Mouse (Mus musculus) liver, embryonic 16.5 days (tissue): ENCODE measurements around the gene Npas3. TPM values are rescaled to one million over a fixed set of nuclear protein-coding genes. Genes with fewer than 3 reads are reported as not detected.

Source experiments
- ATAC-seq: fragments of 200-750 bp; cut with Nextera tagmentation; 2 replicates; pipeline ENCODE4 v1.8.0; 2017; ENCODE audit warnings: low read depth, mild to moderate bottlenecking, moderate number of reproducible peaks, moderate library complexity
- H3K27ac ChIP-seq: fragments of 300-500 bp; sonication (generic); 2 replicates; pipeline ENCODE4 v1.5.1; 2014; ENCODE audit warnings: mild to moderate bottlenecking, low read length
- H3K27me3 ChIP-seq: fragments of 300-500 bp; sonication (generic); 2 replicates; pipeline ENCODE4 v1.6.1; 2014; ENCODE audit warnings: low read depth, low read length, mixed read lengths; ENCODE audit not compliant: control insufficient read depth, insufficient read depth
- H3K36me3 ChIP-seq: fragments of 300-500 bp; sonication (generic); 2 replicates; pipeline ENCODE4 v1.6.1; 2014; ENCODE audit warnings: mild to moderate bottlenecking; ENCODE audit not compliant: control insufficient read depth, insufficient read depth
- H3K4me1 ChIP-seq: fragments of 300-500 bp; sonication (generic); 2 replicates; pipeline ENCODE4 v1.6.1; 2014; ENCODE audit warnings: low read depth, low read length, mixed read lengths; ENCODE audit not compliant: control insufficient read depth
- H3K4me2 ChIP-seq: fragments of 300-500 bp; sonication (generic); 2 replicates; pipeline ENCODE4 v1.6.1; 2014; ENCODE audit warnings: low read depth, low read length, mixed read lengths
- H3K4me3 ChIP-seq: fragments of 300-500 bp; sonication (generic); 2 replicates; pipeline ENCODE4 v1.5.1; 2014; ENCODE audit warnings: low read depth, mild to moderate bottlenecking, low read length
- H3K9ac ChIP-seq: fragments of 300-500 bp; sonication (generic); 2 replicates; pipeline ENCODE4 v1.6.1; 2014; ENCODE audit warnings: low read depth, low read length
- H3K9me3 ChIP-seq: fragments of 300-500 bp; sonication (generic); replicated peaks from 2 replicates; pipeline ENCODE4 v1.6.1; 2016; ENCODE audit warnings: low read length; ENCODE audit not compliant: control insufficient read depth
- WGBS: fragments of 180-500 bp; shearing (Covaris S2); extraction: QIAGEN DNeasy Blood & Tissue Kit; methylation state at CpG from one replicate; pipeline ENCODE4 v1.1.7; 2014; ENCODE audit not compliant: insufficient replicate concordance; 5-methylcytosine and 5-hydroxymethylcytosine counted together
- polyA plus RNA-seq: library from polyadenylated mRNA; unstranded; fragments of >200 nt; fragmentation: Nextera tagmentation; extraction: Ambion mirVana; gene quantifications from 2 replicates; pipeline ENCODE4 v1.2.1, GENCODE M21; 2015

Npas3 gene
- polyA plus RNA-seq, 1 experiment from 2014 or later: 0.12 TPM

- Histone ChIP-seq H3K36me3 (no peaks in the 10 kb centered on the region), H3K4me2 (no peak overlapping the region), H3K4me1 (no peaks in the 10 kb centered on the region), H3K27me3 (no peaks in the 10 kb centered on the region), H3K9ac (no peak overlapping the region), H3K9me3 (no peaks in the 10 kb centered on the region), H3K27ac (no peak overlapping the region), H3K4me3 (no peak overlapping the region)
- WGBS: 55% methylated on average over 4 of the region's 4 CpGs
- no peak for ATAC-seq
Measured at GRCm38 (mm10) chr12:53416096-53416495, 167.6 kb downstream of the Npas3 start.

- Histone ChIP-seq H3K9me3 (no peaks in the 10 kb centered on the region), H3K4me1 (no peaks in the 10 kb centered on the region), H3K36me3 (no peaks in the 10 kb centered on the region), H3K4me3 (no peak overlapping the region), H3K4me2 (no peak overlapping the region), H3K9ac (no peak overlapping the region), H3K27ac (no peak overlapping the region), H3K27me3 (no peaks in the 10 kb centered on the region)
- 56% methylated on average over 4 of the region's 4 CpGs for WGBS
- ATAC-seq: no peak
Measured at GRCm38 (mm10) chr12:53421701-53422100, 173.2 kb downstream of the Npas3 start.

GRCm38 (mm10) chr12:53423631-53424030 is 175.2 kb downstream of the Npas3 start:
- no peak for ATAC-seq
- Histone ChIP-seq H3K4me3 (no peak overlapping the region), H3K9ac (no peak overlapping the region), H3K9me3 (no peaks in the 10 kb centered on the region), H3K4me1 (no peaks in the 10 kb centered on the region), H3K27ac (no peak overlapping the region), H3K36me3 (no peaks in the 10 kb centered on the region), H3K27me3 (no peaks in the 10 kb centered on the region), H3K4me2 (no peak overlapping the region)
- 45% methylated on average over 2 of the region's 2 CpGs for WGBS

GRCm38 (mm10) chr12:53426006-53426405 is 177.5 kb downstream of the Npas3 start:
- ATAC-seq: no peak
- no peaks in the 10 kb centered on the region for H3K4me1 ChIP-seq
- H3K27ac ChIP-seq: no peak overlapping the region
- WGBS: 65% methylated on average over 2 of the region's 2 CpGs
- no peaks in the 10 kb centered on the region for H3K27me3 ChIP-seq
- no peak overlapping the region for H3K4me2 ChIP-seq
- H3K4me3 ChIP-seq: no peak overlapping the region
- no peaks in the 10 kb centered on the region for H3K9me3 ChIP-seq
- H3K9ac ChIP-seq: no peak overlapping the region
- H3K36me3 ChIP-seq: no peaks in the 10 kb centered on the region

GRCm38 (mm10) chr12:53427153-53427552 is 178.7 kb downstream of the Npas3 start:
- H3K27ac ChIP-seq: no peak overlapping the region
- no peak overlapping the region for H3K4me3 ChIP-seq
- no peak for ATAC-seq
- H3K27me3 ChIP-seq: no peaks in the 10 kb centered on the region
- no peaks in the 10 kb centered on the region for H3K9me3 ChIP-seq
- H3K4me1 ChIP-seq: no peaks in the 10 kb centered on the region
- no peak overlapping the region for H3K9ac ChIP-seq
- H3K36me3 ChIP-seq: no peaks in the 10 kb centered on the region
- H3K4me2 ChIP-seq: no peak overlapping the region
- WGBS: 73% methylated on average over 10 of the region's 10 CpGs

GRCm38 (mm10) chr12:53442029-53442428 is 193.6 kb downstream of the Npas3 start:
- H3K4me3 ChIP-seq: no peak overlapping the region
- ATAC-seq: no peak
- WGBS: 40% methylated on average over 2 of the region's 2 CpGs

GRCm38 (mm10) chr12:53447469-53447868 is 199.0 kb downstream of the Npas3 start:
- no peak overlapping the region for H3K4me3 ChIP-seq
- no peaks in the 10 kb centered on the region for H3K9me3 ChIP-seq
- ATAC-seq: no peak
- no peak overlapping the region for H3K9ac ChIP-seq
- H3K4me2 ChIP-seq: no peak overlapping the region
- no peaks in the 10 kb centered on the region for H3K27me3 ChIP-seq
- no peaks in the 10 kb centered on the region for H3K36me3 ChIP-seq
- no peak overlapping the region for H3K27ac ChIP-seq
- 62% methylated on average over 8 of the region's 8 CpGs for WGBS
- no peaks in the 10 kb centered on the region for H3K4me1 ChIP-seq

More at GRCm38 (mm10) chr12:53442029-53442428, 193.6 kb downstream of the Npas3 start:
- H3K27ac ChIP-seq: no peak overlapping the region
- no peak overlapping the region for H3K4me2 ChIP-seq
- H3K36me3 ChIP-seq: no peaks in the 10 kb centered on the region
- no peaks in the 10 kb centered on the region for H3K4me1 ChIP-seq
- no peaks in the 10 kb centered on the region for H3K9me3 ChIP-seq
- H3K27me3 ChIP-seq: no peaks in the 10 kb centered on the region
- no peak overlapping the region for H3K9ac ChIP-seq

GRCm38 (mm10) chr12:53448040-53448439 is 199.6 kb downstream of the Npas3 start:
- Histone ChIP-seq H3K36me3 (no peaks in the 10 kb centered on the region), H3K4me3 (no peak overlapping the region), H3K9ac (no peak overlapping the region), H3K9me3 (no peaks in the 10 kb centered on the region), H3K4me2 (no peak overlapping the region), H3K4me1 (no peaks in the 10 kb centered on the region), H3K27ac (no peak overlapping the region), H3K27me3 (no peaks in the 10 kb centered on the region)
- 39% methylated on average over 3 of the region's 3 CpGs for WGBS
- no peak for ATAC-seq

GRCm38 (mm10) chr12:53467549-53467948 is 219.1 kb downstream of the Npas3 start:
- H3K9me3 ChIP-seq: no peaks in the 10 kb centered on the region
- ATAC-seq: no peak
- H3K4me3 ChIP-seq: no peak overlapping the region
- H3K4me1 ChIP-seq: no peaks in the 10 kb centered on the region
- H3K4me2 ChIP-seq: no peak overlapping the region
- H3K27me3 ChIP-seq: no peaks in the 10 kb centered on the region
- no peak overlapping the region for H3K27ac ChIP-seq
- no peaks in the 10 kb centered on the region for H3K36me3 ChIP-seq
- no peak overlapping the region for H3K9ac ChIP-seq

GRCm38 (mm10) chr12:53474486-53474885 is 226.0 kb downstream of the Npas3 start:
- Histone ChIP-seq H3K4me1 (no peaks in the 10 kb centered on the region), H3K4me2 (no peak overlapping the region), H3K27me3 (no peaks in the 10 kb centered on the region), H3K27ac (no peak overlapping the region), H3K36me3 (no peaks in the 10 kb centered on the region), H3K9ac (no peak overlapping the region), H3K4me3 (no peak overlapping the region), H3K9me3 (no peaks in the 10 kb centered on the region)
- ATAC-seq: no peak
